Mouse (Mus musculus): ENCODE results near the gene Inpp5e. TPM values are rescaled to one million over a fixed set of nuclear protein-coding genes. Genes with fewer than 3 reads are reported as not detected.
A peak's percentile ranks its signal among the peaks of the same experiment; 100 is the strongest.

Inpp5e gene
- polyA plus RNA-seq, 1 experiment from 2014 or later = 35.3 TPM

- Histone ChIP-seq H3K9me3 (replicated peaks) (no peaks in the 10 kb centered on the region), H3K4me1 (peaks cover 6% of the 10 kb centered on the region; the same call in 1 of the 2 replicates), H3K4me3 (peak within 1 kb of the TSS; percentile 77), H3K36me3 (peaks cover 76% of the 10 kb centered on the region), H3K27ac (peak within 1 kb of the TSS; percentile 78), H3K27me3 (ENCODE audit: low read depth, poor library complexity, severe bottlenecking) (no peaks in the 10 kb centered on the region)
- peak; percentile 93 for DNase-seq (ENCODE audit: low spot score)
- WGBS = under 1% methylated on average over 38 of the region's 38 CpGs
These were observed 28.8 kb downstream of the Inpp5e start, which contains the start of gene Snapc4 for GRCm38 (mm10) chr2:26380131-26380771. Snapc4 (minus strand) TSS chr2:26380653.

GRCm38 (mm10) chr2:26372396-26372795 lies 36.6 kb downstream of the Inpp5e start:
- Histone ChIP-seq H3K4me1 (no peaks in the 10 kb centered on the region), H3K4me3 (no peak overlapping the region), H3K36me3 (peaks cover 100% of the 10 kb centered on the region), H3K9me3 (replicated peaks) (no peaks in the 10 kb centered on the region), H3K27me3 (ENCODE audit: low read depth, poor library complexity, severe bottlenecking) (no peaks in the 10 kb centered on the region), H3K27ac (no peak overlapping the region)
- WGBS = 96% methylated on average over 8 of the region's 8 CpGs
- no peak for DNase-seq (ENCODE audit: low spot score)

- no peak overlapping the region for H3K4me3 ChIP-seq
- WGBS = 94% methylated on average over 1 of the region's 1 CpGs
These were observed 40.4 kb downstream of the Inpp5e start for GRCm38 (mm10) chr2:26368572-26368971.

GRCm38 (mm10) chr2:26367911-26368310 lies 41.1 kb downstream of the Inpp5e start:
- WGBS = 93% methylated on average over 6 of the region's 6 CpGs
- H3K27ac ChIP-seq = no peak overlapping the region
- no peak overlapping the region for H3K4me3 ChIP-seq
- H3K27me3 ChIP-seq (ENCODE audit: low read depth, poor library complexity, severe bottlenecking) = no peaks in the 10 kb centered on the region
- no peak for DNase-seq (ENCODE audit: low spot score)
- peaks cover 100% of the 10 kb centered on the region for H3K36me3 ChIP-seq
- no peaks in the 10 kb centered on the region for H3K4me1 ChIP-seq
- H3K9me3 ChIP-seq (replicated peaks) = no peaks in the 10 kb centered on the region

More at GRCm38 (mm10) chr2:26368572-26368971, 40.4 kb downstream of the Inpp5e start:
- Histone ChIP-seq H3K9me3 (replicated peaks) (no peaks in the 10 kb centered on the region), H3K4me1 (no peaks in the 10 kb centered on the region), H3K27ac (no peak overlapping the region), H3K27me3 (ENCODE audit: low read depth, poor library complexity, severe bottlenecking) (no peaks in the 10 kb centered on the region), H3K36me3 (peaks cover 100% of the 10 kb centered on the region)
- DNase-seq (ENCODE audit: low spot score) = no peak

GRCm38 (mm10) chr2:26364738-26365465 lies 44.1 kb downstream of the Inpp5e start:
- no peak for DNase-seq (ENCODE audit: low spot score)
- H3K4me1 ChIP-seq = no peaks in the 10 kb centered on the region
- H3K27me3 ChIP-seq (ENCODE audit: low read depth, poor library complexity, severe bottlenecking) = no peaks in the 10 kb centered on the region

GRCm38 (mm10) chr2:26363481-26363880 lies 45.5 kb downstream of the Inpp5e start:
- no peak overlapping the region for H3K4me3 ChIP-seq
- no peak for DNase-seq (ENCODE audit: low spot score)
- no peaks in the 10 kb centered on the region for H3K4me1 ChIP-seq
- 80% methylated on average over 5 of the region's 5 CpGs for WGBS
- no peaks in the 10 kb centered on the region for H3K9me3 ChIP-seq (replicated peaks)
- H3K27ac ChIP-seq = no peak overlapping the region
- no peaks in the 10 kb centered on the region for H3K27me3 ChIP-seq (ENCODE audit: low read depth, poor library complexity, severe bottlenecking)
- peaks cover 71% of the 10 kb centered on the region for H3K36me3 ChIP-seq

More at GRCm38 (mm10) chr2:26364738-26365465, 44.1 kb downstream of the Inpp5e start:
- no peaks in the 10 kb centered on the region for H3K9me3 ChIP-seq (replicated peaks)
- H3K36me3 ChIP-seq = peaks cover 85% of the 10 kb centered on the region
- H3K27ac ChIP-seq = no peak overlapping the region
- H3K4me3 ChIP-seq = no peak overlapping the region
- WGBS = 91% methylated on average over 10 of the region's 10 CpGs

GRCm38 (mm10) chr2:26362991-26363390 lies 46.0 kb downstream of the Inpp5e start:
- 85% methylated on average over 5 of the region's 5 CpGs for WGBS
- DNase-seq (ENCODE audit: low spot score) = no peak

GRCm38 (mm10) chr2:26360772-26361171 lies 48.2 kb downstream of the Inpp5e start, which contains the start of gene Card9:
Card9 (minus strand) TSS chr2:26360918.
- DNase-seq (ENCODE audit: low spot score) = no peak
- Histone ChIP-seq H3K36me3 (peaks cover 44% of the 10 kb centered on the region), H3K27me3 (ENCODE audit: low read depth, poor library complexity, severe bottlenecking) (no peaks in the 10 kb centered on the region), H3K4me1 (peaks cover 11% of the 10 kb centered on the region), H3K27ac (no peak within 1 kb of the TSS), H3K9me3 (replicated peaks) (no peaks in the 10 kb centered on the region), H3K4me3 (no peak within 1 kb of the TSS)
- 56% methylated on average over 3 of the region's 3 CpGs for WGBS

More at GRCm38 (mm10) chr2:26362991-26363390, 46.0 kb downstream of the Inpp5e start:
- Histone ChIP-seq H3K36me3 (peaks cover 66% of the 10 kb centered on the region), H3K9me3 (replicated peaks) (no peaks in the 10 kb centered on the region), H3K27me3 (ENCODE audit: low read depth, poor library complexity, severe bottlenecking) (no peaks in the 10 kb centered on the region), H3K4me3 (no peak overlapping the region), H3K4me1 (no peaks in the 10 kb centered on the region; the same call in 1 of the 2 replicates), H3K27ac (no peak overlapping the region)

GRCm38 (mm10) chr2:26359983-26360382 lies 49.0 kb downstream of the Inpp5e start:
- DNase-seq (ENCODE audit: low spot score) = no peak
- 89% methylated on average over 6 of the region's 6 CpGs for WGBS

GRCm38 (mm10) chr2:26358667-26359320 lies 50.2 kb downstream of the Inpp5e start:
- DNase-seq (ENCODE audit: low spot score) = no peak
- peaks cover 11% of the 10 kb centered on the region for H3K4me1 ChIP-seq
- peaks cover 24% of the 10 kb centered on the region for H3K36me3 ChIP-seq
- 90% methylated on average over 13 of the region's 13 CpGs for WGBS
- H3K27me3 ChIP-seq (ENCODE audit: low read depth, poor library complexity, severe bottlenecking) = no peaks in the 10 kb centered on the region
- H3K4me3 ChIP-seq = no peak overlapping the region
- no peaks in the 10 kb centered on the region for H3K9me3 ChIP-seq (replicated peaks)
- no peak overlapping the region for H3K27ac ChIP-seq

More at GRCm38 (mm10) chr2:26359983-26360382, 49.0 kb downstream of the Inpp5e start:
- Histone ChIP-seq H3K36me3 (peaks cover 36% of the 10 kb centered on the region), H3K9me3 (replicated peaks) (no peaks in the 10 kb centered on the region), H3K27me3 (ENCODE audit: low read depth, poor library complexity, severe bottlenecking) (no peaks in the 10 kb centered on the region), H3K27ac (no peak overlapping the region), H3K4me1 (peaks cover 11% of the 10 kb centered on the region), H3K4me3 (no peak overlapping the region)

GRCm38 (mm10) chr2:26357484-26357883 lies 51.5 kb downstream of the Inpp5e start:
- Histone ChIP-seq H3K27ac (no peak overlapping the region), H3K9me3 (replicated peaks) (no peaks in the 10 kb centered on the region), H3K27me3 (ENCODE audit: low read depth, poor library complexity, severe bottlenecking) (no peaks in the 10 kb centered on the region), H3K36me3 (peaks cover 11% of the 10 kb centered on the region), H3K4me3 (no peak overlapping the region), H3K4me1 (peaks cover 18% of the 10 kb centered on the region)
- DNase-seq (ENCODE audit: low spot score) = no peak
- 64% methylated on average over 15 of the region's 15 CpGs for WGBS

GRCm38 (mm10) chr2:26356678-26357077 lies 52.3 kb downstream of the Inpp5e start:
- DNase-seq (ENCODE audit: low spot score) = no peak
- peaks cover 7% of the 10 kb centered on the region; the same call in 1 of the 2 replicates for H3K36me3 ChIP-seq
- H3K9me3 ChIP-seq (replicated peaks) = no peaks in the 10 kb centered on the region
- no peaks in the 10 kb centered on the region for H3K27me3 ChIP-seq (ENCODE audit: low read depth, poor library complexity, severe bottlenecking)
- 77% methylated on average over 7 of the region's 7 CpGs for WGBS
- no peak overlapping the region for H3K4me3 ChIP-seq
- no peak overlapping the region for H3K27ac ChIP-seq
- peaks cover 20% of the 10 kb centered on the region for H3K4me1 ChIP-seq
